Mouse (Mus musculus) adrenal gland, postnatal 10 days (tissue): ENCODE results near the gene Klk1b24. TPM values are rescaled to one million over a fixed set of nuclear protein-coding genes. Genes with fewer than 3 reads are reported as not detected.
"Not testable (repeated sequence)": the region's sequence is repeated elsewhere in the genome, so short reads cannot be mapped to it uniquely, and the experiment has no call there.

Experiments used
- DNase-seq: peaks from one replicate; pipeline ENCODE4 v3.0.0; 2021; ENCODE audit warnings: mixed read lengths
- long read RNA-seq, 2 experiments: library from polyadenylated mRNA; stranded (forward); transcript quantifications; one replicate each; pipeline ENCODE4 v2.0.0; 2021
- total RNA-seq, 2 experiments: library from RNA; stranded (reverse); gene quantifications; 2 replicates each; pipeline ENCODE4 v1.2.3; 2021

Gene Klk1b24
- not detected for total RNA-seq
- long read RNA-seq, experiment 1, result 0 reads
- long read RNA-seq, experiment 2, result 0 reads

- not testable (repeated sequence) for DNase-seq
Measured at GRCm38 (mm10) chr7:44187936-44188335, at the start of gene Klk1b24. Gene Klk1b24 (plus strand): TSS chr7:44188236.

GRCm38 (mm10) chr7:44179299-44180045, 8.6 kb upstream of the Klk1b24 start:
- DNase-seq, result no peak

GRCm38 (mm10) chr7:44186516-44186915, 1.5 kb upstream of the Klk1b24 start:
- not testable (repeated sequence) for DNase-seq

- not testable (repeated sequence) for DNase-seq
Measured at GRCm38 (mm10) chr7:44193466-44193865, 5.4 kb downstream of the Klk1b24 start.

GRCm38 (mm10) chr7:44197891-44198290, 9.9 kb downstream of the Klk1b24 start, which contains the start of gene Klk1b3:
Gene Klk1b3 (plus strand): TSS chr7:44198191.
- DNase-seq, result no peak

GRCm38 (mm10) chr7:44207135-44207534, 19.1 kb downstream of the Klk1b24 start, which contains the start of gene Klk1b4:
Gene Klk1b4 (plus strand): TSS chr7:44207435.
- not testable (repeated sequence) for DNase-seq

GRCm38 (mm10) chr7:44208307-44208706, 20.3 kb downstream of the Klk1b24 start:
- no peak for DNase-seq

GRCm38 (mm10) chr7:44215645-44216044, 27.6 kb downstream of the Klk1b24 start, which contains the start of gene Klk1b5:
Gene Klk1b5 (plus strand): TSS chr7:44215945.
- no peak for DNase-seq

- DNase-seq, result not testable (repeated sequence)
Measured at GRCm38 (mm10) chr7:44221601-44222000, 33.6 kb downstream of the Klk1b24 start.

- DNase-seq, result not testable (repeated sequence)
Measured at GRCm38 (mm10) chr7:44222335-44222734, 34.3 kb downstream of the Klk1b24 start.

GRCm38 (mm10) chr7:44225076-44225475, 37.0 kb downstream of the Klk1b24 start, which contains the start of gene Klk1:
Gene Klk1 (plus strand): TSS chr7:44225360.
- no peak for DNase-seq

- no peak for DNase-seq
Measured at GRCm38 (mm10) chr7:44235909-44236308, 47.9 kb downstream of the Klk1b24 start, which contains the start of gene Gm36864. Gene Gm36864 (plus strand): TSS chr7:44236177.

GRCm38 (mm10) chr7:44239913-44240312, 51.9 kb downstream of the Klk1b24 start:
- no peak for DNase-seq

GRCm38 (mm10) chr7:44240712-44241111, 52.7 kb downstream of the Klk1b24 start:
- DNase-seq, result no peak

- no peak for DNase-seq
Measured at GRCm38 (mm10) chr7:44241163-44241562, 53.1 kb downstream of the Klk1b24 start.

Other genes starting within 250 kb of the Klk1b24 start
- gene Klk1b8, start 237.6 kb upstream of the Klk1b24 start, total RNA-seq, result not detected
- not detected for gene Klk1b1, start 221.5 kb upstream of the Klk1b24 start, total RNA-seq
- gene Klk1b9, start 212.2 kb upstream of the Klk1b24 start, total RNA-seq, result not detected
- not detected for gene Klk1b11, start 192.4 kb upstream of the Klk1b24 start, total RNA-seq
- gene Klk1b26, start 176.1 kb upstream of the Klk1b24 start, total RNA-seq, result not detected
- under 1 TPM in 1 of 2 experiments, not detected in 1; 0.30 TPM for gene Klk1b27, start 135.9 kb upstream of the Klk1b24 start, total RNA-seq
- not detected for gene Klk1b21, start 85.9 kb upstream of the Klk1b24 start, total RNA-seq
- not detected for gene Klk1b22, start 75.6 kb upstream of the Klk1b24 start, total RNA-seq
- gene Klk1b16, start 51.5 kb upstream of the Klk1b24 start, total RNA-seq, result not detected
- gene Klk1b3, start 10.0 kb downstream of the Klk1b24 start, total RNA-seq, result not detected
- gene Klk1b4, start 19.2 kb downstream of the Klk1b24 start, total RNA-seq, result not detected
- not detected for gene Klk1b5, start 27.7 kb downstream of the Klk1b24 start, total RNA-seq
- gene Klk1, start 37.1 kb downstream of the Klk1b24 start, total RNA-seq, result under 1 TPM in 1 of 2 experiments, not detected in 1; 0.45 TPM
- not detected for gene Gm36864, start 47.9 kb downstream of the Klk1b24 start, total RNA-seq
- gene 1700028J19Rik, start 58.5 kb downstream of the Klk1b24 start, total RNA-seq, result under 1 TPM; 0.67 to 0.78 TPM
- gene 2410002F23Rik, start 58.5 kb downstream of the Klk1b24 start, total RNA-seq, result 100 to 1,000 TPM in 1 of 2 experiments, 10 to 100 TPM in 1; 92.1 to 104 TPM
- gene Acp4, start 69.1 kb downstream of the Klk1b24 start, total RNA-seq, result not detected
- not detected for gene Gm15517, start 73.2 kb downstream of the Klk1b24 start, total RNA-seq
- gene Clec11a, start 118.7 kb downstream of the Klk1b24 start, total RNA-seq, result 1 to 10 TPM; 4.2 to 5.4 TPM
- 1 to 10 TPM; 4.3 to 6.3 TPM for gene Shank1, start 122.0 kb downstream of the Klk1b24 start, total RNA-seq
- 1 to 10 TPM; 2.5 to 4.2 TPM for gene Syt3, start 195.9 kb downstream of the Klk1b24 start, total RNA-seq
- 1 to 10 TPM in 1 of 2 experiments, under 1 TPM in 1; 0.57 to 1.4 TPM for gene 1700008O03Rik, start 197.6 kb downstream of the Klk1b24 start, total RNA-seq
- 10 to 100 TPM in 1 of 2 experiments, 1 to 10 TPM in 1; 5.5 to 10.0 TPM for gene Lrrc4b, start 240.8 kb downstream of the Klk1b24 start, total RNA-seq